Mouse (Mus musculus): ENCODE data around the gene Pitpnc1. TPM values are rescaled to one million over a fixed set of nuclear protein-coding genes. Genes with fewer than 3 reads are reported as not detected.
A peak's percentile ranks its signal among the peaks of the same experiment; 100 is the strongest.

The Pitpnc1 gene
- polyA plus RNA-seq, 1 experiment from 2014 or later, result 5.0 TPM

GRCm38 (mm10) chr11:107190376-107190775, 280.1 kb downstream of the Pitpnc1 start:
- Histone ChIP-seq H3K27ac (replicated peaks) (no peak overlapping the region), H3K9me3 (ENCODE audit: control insufficient read depth, low read length) (no peaks in the 10 kb centered on the region), H3K4me3 (ENCODE audit: low read depth, low read length) (no peak overlapping the region), H3K4me2 (replicated peaks; ENCODE audit: low read depth) (no peak overlapping the region), H3K9ac (ENCODE audit: low read length) (no peak overlapping the region), H3K27me3 (ENCODE audit: control insufficient read depth, insufficient read depth, low read length) (no peaks in the 10 kb centered on the region), H3K36me3 (ENCODE audit: control insufficient read depth, insufficient read depth, low read length) (peaks cover 4% of the 10 kb centered on the region), H3K4me1 (replicated peaks; ENCODE audit: control insufficient read depth, insufficient read depth) (0 out of 2 replicates have a peak, but pooled peaks cover 4% of the 10 kb centered on the region)
- DNase-seq (ENCODE audit: low spot score), result peak; percentile 23
- 28% methylated on average over 2 of the region's 2 CpGs for WGBS
- TF ChIP-seq EP300 (optimal IDR thresholded peaks at IDR 0.05) (no peak), CTCF (IDR thresholded peaks at IDR 0.05; ENCODE audit: low read depth) (no peak)
- ATAC-seq (ENCODE audit: low FRiP score, low TSS enrichment), result no peak

- under 1% methylated on average over 62 of the region's 62 CpGs for WGBS
Measured at GRCm38 (mm10) chr11:107188565-107189552, 281.6 kb downstream of the Pitpnc1 start, which contains the start of gene Nol11. TSS of gene Nol11 (minus strand) at chr11:107189381.

DNA sequence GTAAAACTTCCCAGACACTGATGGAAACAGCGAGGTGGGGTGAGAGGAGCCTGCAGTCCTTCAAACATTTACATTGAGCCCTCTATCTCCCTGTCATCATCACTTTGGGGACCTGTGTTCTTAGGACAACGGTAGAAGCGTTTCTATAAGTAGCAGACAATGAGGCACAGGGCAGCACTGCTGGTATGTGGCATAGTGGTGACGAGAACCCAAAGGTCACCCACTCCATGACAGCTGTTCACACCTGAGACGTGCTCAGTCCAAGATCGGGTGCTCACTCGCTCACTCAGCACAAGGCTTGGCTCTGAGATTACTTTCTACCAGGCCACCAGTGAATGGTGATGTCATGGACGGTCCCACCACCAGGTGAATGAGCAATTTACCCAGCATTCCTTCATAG, 286.7 kb downstream of the Pitpnc1 start:
- ATAC-seq (ENCODE audit: low FRiP score, low TSS enrichment), result no peak
- no peaks in the 10 kb centered on the region for H3K9me3 ChIP-seq (ENCODE audit: control insufficient read depth, low read length)
- H3K27me3 ChIP-seq (ENCODE audit: control insufficient read depth, insufficient read depth, low read length), result no peaks in the 10 kb centered on the region
- WGBS, result 85% methylated on average over 8 of the region's 8 CpGs
- H3K36me3 ChIP-seq (ENCODE audit: control insufficient read depth, insufficient read depth, low read length), result peaks cover 19% of the 10 kb centered on the region
- no peak for DNase-seq (ENCODE audit: low spot score)
- no peak overlapping the region for H3K4me3 ChIP-seq (ENCODE audit: low read depth, low read length)
- H3K4me2 ChIP-seq (replicated peaks; ENCODE audit: low read depth), result no peak overlapping the region
- 0 out of 2 replicates have a peak, but pooled peaks cover 4% of the 10 kb centered on the region for H3K4me1 ChIP-seq (replicated peaks; ENCODE audit: control insufficient read depth, insufficient read depth)
- no peak overlapping the region for H3K9ac ChIP-seq (ENCODE audit: low read length)
- TF ChIP-seq CTCF (IDR thresholded peaks at IDR 0.05; ENCODE audit: low read depth) (no peak), EP300 (optimal IDR thresholded peaks at IDR 0.05) (no peak)
- no peak overlapping the region for H3K27ac ChIP-seq (replicated peaks)

More at GRCm38 (mm10) chr11:107188565-107189552, 281.6 kb downstream of the Pitpnc1 start, which contains the start of gene Nol11:
- Histone ChIP-seq H3K9me3 (ENCODE audit: control insufficient read depth, low read length) (no peaks in the 10 kb centered on the region), H3K27ac (replicated peaks) (peak within 1 kb of the TSS; percentile 74), H3K36me3 (ENCODE audit: control insufficient read depth, insufficient read depth, low read length) (peaks cover 10% of the 10 kb centered on the region), H3K9ac (ENCODE audit: low read length) (peak within 1 kb of the TSS; percentile 87), H3K4me3 (ENCODE audit: low read depth, low read length) (peak within 1 kb of the TSS; percentile 84), H3K4me1 (replicated peaks; ENCODE audit: control insufficient read depth, insufficient read depth) (0 out of 2 replicates have a peak, but pooled peaks cover 4% of the 10 kb centered on the region), H3K4me2 (replicated peaks; ENCODE audit: low read depth) (peak within 1 kb of the TSS; percentile 93), H3K27me3 (ENCODE audit: control insufficient read depth, insufficient read depth, low read length) (no peaks in the 10 kb centered on the region)
- ATAC-seq (ENCODE audit: low FRiP score, low TSS enrichment), result peak; percentile 98
- DNase-seq (ENCODE audit: low spot score), result peak; percentile 99
- TF ChIP-seq EP300 (optimal IDR thresholded peaks at IDR 0.05) (peak; percentile 98), CTCF (IDR thresholded peaks at IDR 0.05; ENCODE audit: low read depth) (peak; percentile 99)

GRCm38 (mm10) chr11:107161215-107161614, 309.3 kb downstream of the Pitpnc1 start:
- Histone ChIP-seq H3K4me1 (replicated peaks; ENCODE audit: control insufficient read depth, insufficient read depth) (no peaks in the 10 kb centered on the region), H3K27ac (replicated peaks) (no peak overlapping the region), H3K9me3 (ENCODE audit: control insufficient read depth, low read length) (no peaks in the 10 kb centered on the region), H3K4me3 (ENCODE audit: low read depth, low read length) (no peak overlapping the region), H3K27me3 (ENCODE audit: control insufficient read depth, insufficient read depth, low read length) (no peaks in the 10 kb centered on the region), H3K4me2 (replicated peaks; ENCODE audit: low read depth) (no peak overlapping the region), H3K36me3 (ENCODE audit: control insufficient read depth, insufficient read depth, low read length) (no peaks in the 10 kb centered on the region), H3K9ac (ENCODE audit: low read length) (no peak overlapping the region)
- TF ChIP-seq CTCF (IDR thresholded peaks at IDR 0.05; ENCODE audit: low read depth) (no peak), EP300 (optimal IDR thresholded peaks at IDR 0.05) (no peak)
- WGBS, result 72% methylated on average over 4 of the region's 4 CpGs
- DNase-seq (ENCODE audit: low spot score) (no peak), ATAC-seq (ENCODE audit: low FRiP score, low TSS enrichment) (no peak)

DNA sequence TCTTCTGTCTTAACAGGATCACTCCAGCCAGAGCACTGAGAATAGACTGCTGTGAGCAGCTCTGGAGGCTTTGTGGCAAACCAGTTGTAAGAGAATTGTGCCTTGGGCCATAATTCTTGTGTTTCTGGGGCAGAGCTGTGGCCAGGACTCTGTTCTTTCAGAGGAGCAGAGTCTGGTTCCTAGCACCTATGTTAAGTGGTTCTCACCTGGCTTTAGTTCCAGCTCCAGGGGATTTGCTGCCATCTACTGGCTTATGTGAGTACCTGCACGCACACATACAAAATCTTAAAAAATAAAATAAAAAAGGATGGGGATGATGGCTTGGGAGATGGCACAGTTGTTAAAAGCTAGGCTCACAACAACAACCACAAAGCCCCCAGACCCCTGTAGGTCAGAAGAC, 311.5 kb downstream of the Pitpnc1 start:
- Histone ChIP-seq H3K9me3 (ENCODE audit: control insufficient read depth, low read length) (no peaks in the 10 kb centered on the region), H3K4me1 (replicated peaks; ENCODE audit: control insufficient read depth, insufficient read depth) (no peaks in the 10 kb centered on the region), H3K4me3 (ENCODE audit: low read depth, low read length) (no peak overlapping the region), H3K9ac (ENCODE audit: low read length) (no peak overlapping the region), H3K27ac (replicated peaks) (no peak overlapping the region), H3K36me3 (ENCODE audit: control insufficient read depth, insufficient read depth, low read length) (no peaks in the 10 kb centered on the region), H3K27me3 (ENCODE audit: control insufficient read depth, insufficient read depth, low read length) (no peaks in the 10 kb centered on the region), H3K4me2 (replicated peaks; ENCODE audit: low read depth) (no peak overlapping the region)
- DNase-seq (ENCODE audit: low spot score) (no peak), ATAC-seq (ENCODE audit: low FRiP score, low TSS enrichment) (no peak)
- WGBS, result 55% methylated on average over 1 of the region's 1 CpGs
- TF ChIP-seq EP300 (optimal IDR thresholded peaks at IDR 0.05) (no peak), CTCF (IDR thresholded peaks at IDR 0.05; ENCODE audit: low read depth) (peak; percentile 68)

Other genes starting within 250 kb of the Pitpnc1 start
- gene Psmd12, start 8.8 kb upstream of the Pitpnc1 start, polyA plus RNA-seq (2015; fragmentation: Nextera tagmentation; extraction: Ambion mirVana), result 137 TPM in 2 replicates
- 5.3 TPM in 2 replicates for gene Helz, start 77.2 kb upstream of the Pitpnc1 start, polyA plus RNA-seq (2015; fragmentation: Nextera tagmentation; extraction: Ambion mirVana)
- gene Cacng1, start 245.8 kb upstream of the Pitpnc1 start, polyA plus RNA-seq (2015; fragmentation: Nextera tagmentation; extraction: Ambion mirVana), result 0.21 and 0.22 TPM in 2 replicates

Data from stomach, postnatal 0 days (tissue).